Mouse (Mus musculus) bone marrow, adult 2 months (tissue): ENCODE data around the gene Washc4.

Source experiments
- CTCF ChIP-seq: fragments of 200-500 bp; IDR thresholded peaks from 2 replicates; pipeline ENCODE4 v1.5.1; 2011; ENCODE audit warnings: low read length, control low read depth; ENCODE audit not compliant: control insufficient read depth, insufficient read depth
- POLR2A ChIP-seq: fragments of 200-500 bp; IDR thresholded peaks from 2 replicates; pipeline ENCODE4 v1.6.1; 2011; ENCODE audit warnings: low read depth, mild to moderate bottlenecking, control low read depth, low read length, borderline replicate concordance; ENCODE audit not compliant: control insufficient read depth

DNA sequence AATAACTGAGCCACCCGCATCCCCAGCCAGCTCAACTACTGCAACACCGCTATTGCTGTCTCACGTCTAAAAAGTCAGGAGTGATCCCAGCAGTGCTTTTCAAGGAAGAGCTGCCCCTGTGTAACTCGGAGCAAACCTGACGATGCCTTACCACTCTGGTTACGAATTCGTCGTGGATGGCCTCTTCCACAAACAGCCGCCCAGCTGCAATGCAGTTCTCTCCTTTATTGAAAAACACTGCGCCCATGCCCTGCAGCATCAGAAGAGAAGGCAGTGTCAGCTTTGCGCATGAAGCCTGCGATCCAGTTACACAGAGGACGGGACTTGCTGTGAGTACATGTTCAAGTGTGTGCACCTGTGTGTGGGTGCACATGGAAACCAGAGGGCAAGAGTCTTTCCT is 46.2 kb upstream of the Washc4 start:
- TF ChIP-seq POLR2A (no peak), CTCF (no peak)
